Mouse (Mus musculus): ENCODE data around the gene Sdsl.

DNA sequence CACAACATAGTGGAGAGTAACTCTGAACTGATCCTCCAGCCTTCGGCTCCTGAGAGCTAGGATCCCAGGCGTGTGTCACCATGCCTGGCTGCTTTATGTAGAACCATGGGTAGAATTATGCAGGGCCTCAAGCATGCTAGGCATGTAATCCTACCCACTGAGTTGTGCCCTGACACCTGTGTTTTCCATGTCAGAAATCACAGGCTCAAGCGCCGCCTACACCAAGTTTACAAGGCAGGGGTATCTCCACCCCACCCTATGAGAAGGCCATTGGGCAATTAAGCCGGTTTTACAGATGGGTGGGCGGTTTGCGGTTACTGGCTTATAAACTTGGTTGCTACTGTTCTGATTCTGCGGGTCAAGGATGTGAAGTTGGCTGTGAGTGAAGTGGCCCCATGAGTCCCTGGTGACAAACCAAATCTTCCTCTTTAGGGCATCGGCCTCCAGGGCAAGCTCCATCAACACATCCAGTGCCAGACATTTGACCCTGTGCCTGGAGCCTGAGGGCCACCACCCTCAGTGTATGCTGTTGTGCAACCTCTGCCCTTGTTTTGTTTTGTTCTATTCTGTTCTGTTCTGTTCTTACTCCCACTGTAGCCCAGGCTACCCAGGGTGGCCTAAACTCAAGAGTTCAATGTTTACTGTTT lies 41.5 kb upstream of the Sdsl start:
- TF ChIP-seq CTCF (IDR thresholded peaks at IDR 0.05; ENCODE audit: insufficient read depth, low read depth, low read length), result no peak
- no peak for TF ChIP-seq POLR2A (IDR thresholded peaks at IDR 0.05; ENCODE audit: insufficient read depth, low read depth, low read length)

Data from olfactory bulb, adult 2 months (tissue).